Mouse (Mus musculus): ENCODE measurements at regions not wholly inside any gene's neighbourhood (a gene's known extent, or its start where the extent isn't known, plus 50 kb on each side); places are given as distances from the start of the nearest gene placed in this dataset.

DNA sequence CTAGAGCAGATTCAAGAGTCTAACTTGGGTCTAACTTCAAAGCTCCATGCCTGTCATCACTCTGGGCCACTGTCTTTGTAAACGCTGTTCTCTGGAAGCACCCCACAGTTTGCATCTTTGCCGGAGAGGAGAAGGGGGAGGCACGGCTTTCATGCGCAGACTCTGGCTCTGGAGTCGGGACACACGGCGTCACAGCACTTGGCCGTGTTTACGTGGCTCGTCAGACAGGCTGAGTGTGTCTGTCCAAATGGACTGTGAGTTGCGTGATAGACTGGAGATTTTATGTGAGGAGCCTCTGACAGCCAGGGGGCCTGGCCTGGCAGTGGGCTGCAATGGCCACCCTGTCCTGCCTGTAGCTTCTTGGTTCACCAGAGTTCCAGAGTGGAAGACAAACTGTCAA, 142.6 kb downstream of the Fgf18 start:
- TF ChIP-seq MAZ (IDR thresholded peaks at IDR 0.05; ENCODE audit: low read depth, low read length), result no peak
- TF ChIP-seq MYB (IDR thresholded peaks at IDR 0.05; ENCODE audit: low read depth, low read length), result no peak
- TF ChIP-seq RCOR1 (IDR thresholded peaks at IDR 0.05; ENCODE audit: low read depth, low read length), result no peak
- no peak for TF ChIP-seq MEF2A (IDR thresholded peaks at IDR 0.05; ENCODE audit: extremely low read depth, insufficient replicate concordance, low read depth, low read length, poor library complexity, severe bottlenecking)
- TF ChIP-seq BHLHE40 (IDR thresholded peaks at IDR 0.05; ENCODE audit: borderline replicate concordance, low read depth, low read length), result no peak
- no peak for TF ChIP-seq ZKSCAN1 (IDR thresholded peaks at IDR 0.05; ENCODE audit: low read depth, low read length)
- no peaks in the 10 kb centered on the region for H3K4me1 ChIP-seq (ENCODE audit: control insufficient read depth in 1 of 2, insufficient read depth in 2 of 2, low read length in 2 of 2)
- H3K9ac ChIP-seq (ENCODE audit: control insufficient read depth, low read depth, low read length, poor library complexity, severe bottlenecking), result no peak overlapping the region
- DNase-seq (ENCODE audit: low read depth, low spot score), result no peak
- H3K79me2 ChIP-seq (ENCODE audit: control insufficient read depth, insufficient read depth, low read length, poor library complexity), result no peaks in the 10 kb centered on the region
- no peaks in the 10 kb centered on the region for H3K27me3 ChIP-seq (ENCODE audit: control insufficient read depth in 1 of 2, insufficient read depth in 2 of 2, low read length in 2 of 2)
- H3K36me3 ChIP-seq (ENCODE audit: control insufficient read depth in 1 of 2, insufficient read depth in 2 of 2, low read length in 2 of 2), result no peaks in the 10 kb centered on the region
- no peak overlapping the region for H3K4me3 ChIP-seq (ENCODE audit: control insufficient read depth in 1 of 2, insufficient read depth in 1 of 2, low read depth in 2 of 2, low read length in 2 of 2)
- no peaks in the 10 kb centered on the region for H3K9me3 ChIP-seq (replicated peaks; ENCODE audit: insufficient read depth, low read length)
- no peak overlapping the region for H3K27ac ChIP-seq (ENCODE audit: control insufficient read depth, low read depth, low read length)

DNA sequence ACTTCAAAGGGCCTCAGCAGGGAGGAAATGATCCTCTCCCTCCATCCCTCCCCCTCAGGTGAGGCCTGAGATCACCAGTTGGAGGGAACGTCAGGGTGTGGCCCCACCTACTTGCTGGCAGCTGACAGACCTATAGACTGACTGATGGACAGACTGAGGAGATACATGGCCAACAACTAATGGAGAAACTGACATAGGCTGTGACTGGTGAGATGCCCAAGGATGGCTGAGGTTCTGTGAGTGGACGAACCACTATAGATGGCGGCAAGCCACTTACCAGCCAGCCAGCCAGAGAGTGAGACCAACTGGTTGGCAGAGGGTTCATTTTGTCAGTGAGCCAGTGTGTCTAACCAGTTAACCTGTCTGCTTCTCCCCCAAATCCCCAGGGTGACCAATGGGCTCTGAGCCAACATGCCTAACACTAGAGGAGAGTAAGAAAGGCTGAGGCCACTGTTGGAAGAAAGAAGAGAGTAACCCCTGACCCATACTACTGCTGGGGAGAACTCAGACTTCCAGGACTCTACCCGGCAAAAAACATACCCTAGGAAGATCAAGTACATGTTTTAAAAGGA, 147.4 kb downstream of the Fgf18 start:
- no peak for DNase-seq (ENCODE audit: low read depth, low spot score)
- H3K79me2 ChIP-seq (ENCODE audit: control insufficient read depth, insufficient read depth, low read length, poor library complexity), result no peaks in the 10 kb centered on the region
- TF ChIP-seq MAZ (IDR thresholded peaks at IDR 0.05; ENCODE audit: low read depth, low read length) (no peak), ELF1 (IDR thresholded peaks at IDR 0.05; ENCODE audit: low read depth, low read length) (no peak), SIN3A (IDR thresholded peaks at IDR 0.05; ENCODE audit: low read length) (no peak)
- H3K36me3 ChIP-seq (ENCODE audit: control insufficient read depth in 1 of 2, insufficient read depth in 2 of 2, low read length in 2 of 2), result no peaks in the 10 kb centered on the region
- H3K27me3 ChIP-seq (ENCODE audit: control insufficient read depth in 1 of 2, insufficient read depth in 2 of 2, low read length in 2 of 2), result no peaks in the 10 kb centered on the region
- no peaks in the 10 kb centered on the region for H3K9me3 ChIP-seq (replicated peaks; ENCODE audit: insufficient read depth, low read length)
- no peak overlapping the region for H3K9ac ChIP-seq (ENCODE audit: control insufficient read depth, low read depth, low read length, poor library complexity, severe bottlenecking)
- H3K4me1 ChIP-seq (ENCODE audit: control insufficient read depth in 1 of 2, insufficient read depth in 2 of 2, low read length in 2 of 2), result no peaks in the 10 kb centered on the region
- H3K4me3 ChIP-seq (ENCODE audit: control insufficient read depth in 1 of 2, insufficient read depth in 1 of 2, low read depth in 2 of 2, low read length in 2 of 2), result no peak overlapping the region
- no peak overlapping the region for H3K27ac ChIP-seq (ENCODE audit: control insufficient read depth, low read depth, low read length)

DNA sequence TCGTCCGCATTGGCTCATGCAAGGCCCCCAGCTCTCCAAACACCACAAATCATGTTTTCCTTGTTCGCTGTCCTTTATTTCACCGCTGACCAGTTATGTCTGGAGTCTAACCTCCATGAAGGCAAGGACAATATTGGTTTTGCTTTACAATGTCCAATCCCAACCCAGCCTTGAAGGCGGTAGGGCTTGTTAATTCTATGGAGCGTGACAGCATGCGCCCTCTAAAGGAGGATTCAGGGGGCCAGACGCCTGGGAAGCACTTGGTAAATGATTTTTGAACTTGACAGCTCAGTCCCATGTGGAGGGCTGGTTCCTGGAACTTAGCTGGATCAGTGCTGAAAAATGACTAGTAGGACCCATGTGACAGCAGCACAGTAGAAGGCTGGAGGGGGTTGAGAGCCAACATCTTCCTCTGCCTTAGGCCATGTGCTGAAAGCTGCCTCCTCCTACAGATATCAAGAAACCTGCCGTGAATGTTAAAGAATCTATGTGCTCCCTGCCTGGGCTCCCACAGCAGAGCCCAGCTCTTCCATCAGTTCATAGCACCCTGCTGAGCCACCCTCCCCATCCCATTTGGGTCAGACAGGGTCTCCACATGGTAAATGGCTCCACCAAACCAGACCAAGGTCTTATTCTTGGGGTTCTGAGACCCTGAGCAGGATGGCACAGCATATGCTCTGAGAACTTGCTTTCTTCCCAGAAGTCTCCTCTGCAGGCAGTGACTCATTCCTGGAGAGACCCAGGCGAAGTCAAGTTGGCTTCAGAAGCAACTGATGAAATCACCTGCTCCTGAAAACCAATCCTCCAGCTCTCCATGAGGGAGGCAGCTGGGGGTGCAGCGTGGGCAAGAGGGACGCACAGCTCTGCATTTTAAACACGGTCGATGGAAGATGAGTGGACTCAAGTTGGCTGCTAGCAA, 148.3 kb downstream of the Fgf18 start:
- H3K27ac ChIP-seq (ENCODE audit: control insufficient read depth, low read depth, low read length), result no peak overlapping the region
- no peak overlapping the region for H3K4me3 ChIP-seq (ENCODE audit: control insufficient read depth in 1 of 2, insufficient read depth in 1 of 2, low read depth in 2 of 2, low read length in 2 of 2)
- no peaks in the 10 kb centered on the region for H3K27me3 ChIP-seq (ENCODE audit: control insufficient read depth in 1 of 2, insufficient read depth in 2 of 2, low read length in 2 of 2)
- H3K9me3 ChIP-seq (replicated peaks; ENCODE audit: insufficient read depth, low read length), result no peaks in the 10 kb centered on the region
- no peaks in the 10 kb centered on the region for H3K36me3 ChIP-seq (ENCODE audit: control insufficient read depth in 1 of 2, insufficient read depth in 2 of 2, low read length in 2 of 2)
- no peak for DNase-seq (ENCODE audit: low read depth, low spot score)
- TF ChIP-seq TAL1 (IDR thresholded peaks at IDR 0.05; ENCODE audit: low read length) (no peak), MAX (IDR thresholded peaks at IDR 0.05; ENCODE audit: low read length) (no peak), MAFK (IDR thresholded peaks at IDR 0.05; ENCODE audit: borderline replicate concordance, low read depth, low read length) (no peak), RCOR1 (IDR thresholded peaks at IDR 0.05; ENCODE audit: low read depth, low read length) (no peak), ETS1 (IDR thresholded peaks at IDR 0.05; ENCODE audit: low read depth, low read length) (no peak), USF1 (IDR thresholded peaks at IDR 0.05; ENCODE audit: low read depth, low read length) (no peak), MAZ (IDR thresholded peaks at IDR 0.05; ENCODE audit: low read depth, low read length) (no peak), SIN3A (IDR thresholded peaks at IDR 0.05; ENCODE audit: low read length) (no peak)
- H3K9ac ChIP-seq (ENCODE audit: control insufficient read depth, low read depth, low read length, poor library complexity, severe bottlenecking), result no peak overlapping the region
- H3K4me1 ChIP-seq (ENCODE audit: control insufficient read depth in 1 of 2, insufficient read depth in 2 of 2, low read length in 2 of 2), result no peaks in the 10 kb centered on the region
- H3K79me2 ChIP-seq (ENCODE audit: control insufficient read depth, insufficient read depth, low read length, poor library complexity), result no peaks in the 10 kb centered on the region
